Mouse (Mus musculus) frontal cortex, postnatal 14 days (tissue): ENCODE measurements around the gene Vamp8.

ENCODE experiments used
- DNase-seq, 2 experiments: peaks; one replicate each; pipeline ENCODE4 v3.0.0; 2022; ENCODE audit warnings: low spot score in 2 of 2

The Vamp8 gene

DNA sequence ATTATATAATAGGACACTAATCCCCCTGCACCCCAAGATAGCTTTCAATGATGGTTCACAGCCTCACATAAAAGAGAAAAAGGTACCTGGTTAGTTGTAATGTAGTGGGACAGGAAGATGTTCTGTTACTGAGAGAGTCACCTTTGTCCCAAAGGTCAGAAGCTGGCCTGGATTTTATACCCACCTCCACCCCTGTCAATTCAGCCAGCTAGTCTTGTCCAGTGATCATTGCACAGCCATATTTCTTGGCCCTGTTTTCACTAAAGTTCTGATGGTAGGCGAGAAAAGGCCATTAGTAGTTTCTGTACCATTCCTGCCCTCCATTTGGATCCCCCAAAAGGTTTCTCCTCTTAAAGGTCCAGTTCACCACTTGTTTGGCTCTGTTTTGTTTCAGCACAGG is 36.5 kb downstream of the Vamp8 start:
- no peak for DNase-seq

GRCm38 (mm10) chr6:72352636-72353405 is 37.7 kb downstream of the Vamp8 start:
- no peak for DNase-seq

GRCm38 (mm10) chr6:72350214-72350613 is 40.3 kb downstream of the Vamp8 start:
- no peak for DNase-seq

- DNase-seq = no peak
These were observed 42.1 kb downstream of the Vamp8 start for GRCm38 (mm10) chr6:72348411-72348810.

GRCm38 (mm10) chr6:72347166-72347941 is 43.1 kb downstream of the Vamp8 start, which contains the start of gene 0610030E20Rik:
TSS of gene 0610030E20Rik (plus strand) at chr6:72347317.
- DNase-seq = peak in 1 of 2 experiments; percentile 68

DNA sequence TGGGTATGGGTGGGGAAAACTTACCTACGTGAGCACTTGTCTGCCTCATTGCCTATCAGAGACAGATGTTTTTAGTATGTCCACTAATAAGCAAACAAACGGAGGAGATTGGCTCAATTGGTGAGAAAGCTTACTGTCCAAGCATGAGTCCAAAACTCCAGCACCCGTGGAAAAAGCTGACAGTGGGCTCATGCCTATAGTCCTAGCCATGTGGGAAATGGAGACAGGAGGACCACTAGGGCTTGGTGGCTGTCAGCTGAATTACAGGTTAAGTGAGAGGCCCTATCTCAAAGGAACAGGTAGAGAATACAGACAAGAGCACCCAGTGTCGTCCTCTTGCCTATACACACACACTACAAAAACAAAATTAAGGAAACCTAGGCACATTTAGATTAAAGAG is 44.2 kb downstream of the Vamp8 start:
- no peak for DNase-seq

- no peak for DNase-seq
These were observed 44.9 kb downstream of the Vamp8 start for GRCm38 (mm10) chr6:72345633-72346032.

DNA sequence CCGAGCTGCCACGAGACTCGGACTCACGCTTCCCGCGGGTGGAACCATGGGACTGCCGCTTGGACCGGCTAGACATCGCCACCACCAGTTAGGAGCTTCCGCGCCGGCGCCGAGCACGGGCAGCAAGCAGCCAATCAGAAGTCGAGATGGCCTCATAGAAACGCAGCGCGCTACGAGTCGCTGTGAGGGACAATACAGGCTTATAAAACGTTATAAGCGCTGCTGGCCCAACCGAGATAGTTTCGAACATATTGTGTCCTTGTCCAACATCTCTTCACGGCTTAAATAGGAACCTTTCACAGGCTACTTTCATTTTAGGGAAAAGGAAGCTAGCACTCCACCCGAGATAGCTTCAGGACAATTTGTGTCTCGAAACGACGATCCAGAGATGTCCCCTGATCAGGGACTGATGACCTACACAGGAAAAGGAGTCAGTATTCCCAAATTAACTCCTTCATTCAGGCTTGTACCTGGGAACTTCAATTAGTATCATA is 45.4 kb downstream of the Vamp8 start, which contains the start of gene Usp39:
Gene Usp39 (minus strand): TSS at position 111 of the 494 bp plus-strand sequence.
- DNase-seq = peak; percentile 90 to 93

- DNase-seq = no peak
These were observed 46.0 kb downstream of the Vamp8 start for GRCm38 (mm10) chr6:72344396-72345073.

DNA sequence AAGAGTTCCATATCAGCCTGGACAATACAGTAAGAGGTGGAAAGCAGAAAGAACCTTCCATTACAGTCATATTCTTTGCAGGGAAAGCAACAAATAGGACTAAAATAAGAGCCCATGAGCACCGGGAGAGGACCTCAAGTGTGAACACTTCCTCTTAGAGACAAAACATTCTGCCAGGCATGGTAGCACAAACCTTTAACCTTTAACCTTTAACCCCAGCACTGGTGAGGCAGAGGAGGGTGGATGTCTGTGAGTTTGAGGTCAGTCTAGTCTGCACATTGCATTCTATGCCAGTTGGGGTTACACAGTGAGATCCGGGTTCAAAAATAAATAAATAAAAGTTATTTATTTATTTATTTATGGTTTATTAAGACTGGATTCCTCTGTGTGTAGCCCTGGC is 50.0 kb downstream of the Vamp8 start:
- DNase-seq = no peak
